Mouse (Mus musculus) thymus, postnatal 14 days (tissue): ENCODE results near the gene Slc26a3.

Experiments
- DNase-seq: peaks from one replicate; pipeline ENCODE4 v3.0.0; 2021

Slc26a3 gene

DNA sequence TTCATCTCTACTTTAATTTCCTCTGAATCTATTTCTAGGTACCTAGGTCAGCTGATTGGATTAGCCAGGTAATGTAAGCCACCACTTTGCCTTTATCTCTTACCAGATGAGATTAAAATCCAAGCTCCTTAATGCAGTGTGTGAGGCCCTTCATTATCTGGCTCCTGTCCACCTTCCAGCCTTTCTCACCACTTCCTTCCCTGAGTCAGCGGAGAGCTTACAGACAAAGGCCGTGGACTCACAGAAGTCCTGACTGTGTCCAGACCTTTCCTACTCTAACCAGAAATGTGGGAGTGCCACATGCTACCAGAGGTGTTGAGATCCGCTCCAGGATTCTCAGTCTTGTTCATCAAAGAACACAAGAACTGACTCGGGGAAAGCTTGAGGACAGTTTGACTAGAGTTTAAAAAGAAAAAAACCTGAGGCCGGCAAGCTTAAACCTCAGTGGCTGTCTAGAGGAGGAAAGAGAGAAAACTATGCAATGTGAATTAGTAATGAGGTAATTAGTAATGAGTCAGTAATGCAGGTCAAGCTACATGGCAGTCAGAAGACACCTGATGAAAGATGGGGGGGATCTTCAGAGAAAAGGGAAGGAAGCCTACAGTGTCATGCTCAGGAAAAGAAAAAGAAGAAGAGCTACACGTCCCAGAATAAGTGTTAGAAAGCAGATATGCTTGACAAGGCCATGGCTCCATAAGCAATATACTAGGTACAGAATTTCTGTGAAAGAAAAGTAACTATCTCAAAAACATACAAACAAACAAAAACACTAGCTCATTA is 123.2 kb downstream of the Slc26a3 start:
- DNase-seq, result no peak

DNA sequence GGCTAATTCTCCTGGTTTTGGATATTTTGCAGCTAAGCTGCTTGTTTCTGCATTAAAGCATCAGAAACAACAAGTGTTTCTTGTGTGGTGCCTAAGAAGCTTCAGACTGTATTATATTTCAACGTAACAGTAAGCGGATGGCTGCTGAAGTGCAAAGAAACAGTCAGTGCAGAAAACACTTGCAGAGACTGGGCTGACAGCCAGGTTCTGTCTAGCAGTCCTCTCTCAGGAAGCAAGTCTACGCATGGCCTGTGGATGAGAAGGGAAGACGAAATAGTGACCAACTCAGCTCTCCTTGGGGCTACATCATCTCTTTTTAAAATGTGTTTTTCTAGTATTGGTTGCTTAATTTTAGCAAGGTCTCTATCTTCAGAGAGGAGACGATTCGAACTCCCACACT is 129.4 kb downstream of the Slc26a3 start:
- DNase-seq, result no peak

DNA sequence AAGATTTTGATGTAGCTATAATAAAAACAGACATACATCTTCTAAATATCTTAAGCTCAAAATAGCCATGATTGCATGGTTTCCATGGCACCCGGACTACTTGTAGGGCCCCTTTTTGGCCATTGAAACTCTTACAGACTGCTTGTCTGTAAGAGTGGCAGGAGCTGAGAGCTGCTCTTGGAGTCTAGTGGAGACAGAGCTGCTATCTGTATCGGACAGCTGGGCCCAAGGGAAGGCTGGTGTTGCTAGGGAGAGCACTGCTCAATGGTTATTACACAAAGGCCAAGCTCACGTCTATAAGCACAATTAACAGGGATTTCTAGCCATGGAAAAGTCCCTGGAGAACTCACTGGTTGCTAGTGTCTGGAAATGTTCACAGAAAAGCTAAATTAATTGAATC is 130.7 kb downstream of the Slc26a3 start:
- no peak for DNase-seq
